Mouse (Mus musculus): Measurements from ENCODE around the gene Ptn.

- TF ChIP-seq POLR2A (IDR thresholded peaks at IDR 0.05; ENCODE audit: extremely low read depth, insufficient read depth, low read length) (no peak), CTCF (IDR thresholded peaks at IDR 0.05; ENCODE audit: extremely low read depth, insufficient read depth, low read length) (no peak)
Measured at GRCm38 (mm10) chr6:36788576-36789191, 21.3 kb downstream of the Ptn start.

Measured in cortical plate, adult 2 months (tissue).